Mouse (Mus musculus) intestine, embryonic 15.5 days (tissue): Measurements from ENCODE around the gene Cx3cr1. TPM values are rescaled to one million over a fixed set of nuclear protein-coding genes. Genes with fewer than 3 reads are reported as not detected.

Experiments
- ATAC-seq: fragments of 200-750 bp; cut with Nextera tagmentation; 2 replicates; pipeline ENCODE4 v1.8.0; 2017; ENCODE audit warnings: moderate TSS enrichment, moderate library complexity
- H3K27ac ChIP-seq: fragments of 300-500 bp; sonication (generic); 2 replicates; pipeline ENCODE4 v1.5.1; 2015; ENCODE audit warnings: mild to moderate bottlenecking, inconsistent platforms
- H3K27me3 ChIP-seq: fragments of 300-500 bp; sonication (generic); replicated peaks from 2 replicates; pipeline ENCODE4 v1.6.1; 2015; ENCODE audit warnings: inconsistent platforms
- H3K36me3 ChIP-seq: fragments of 300-500 bp; sonication (generic); 2 replicates; pipeline ENCODE4 v1.6.1; 2015; ENCODE audit warnings: inconsistent platforms
- H3K4me1 ChIP-seq: fragments of 300-500 bp; sonication (generic); replicated peaks from 2 replicates; pipeline ENCODE4 v1.6.1; 2015; ENCODE audit warnings: inconsistent platforms
- H3K4me2 ChIP-seq: fragments of 300-500 bp; sonication (generic); replicated peaks from 2 replicates; pipeline ENCODE4 v1.6.1; 2015; ENCODE audit warnings: mild to moderate bottlenecking, inconsistent platforms
- H3K4me3 ChIP-seq: fragments of 300-500 bp; sonication (generic); replicated peaks from 2 replicates; pipeline ENCODE4 v1.5.1; 2015; ENCODE audit warnings: inconsistent platforms
- H3K9ac ChIP-seq: fragments of 300-500 bp; sonication (generic); 2 replicates; pipeline ENCODE4 v1.6.1; 2015; ENCODE audit warnings: inconsistent platforms
- H3K9me3 ChIP-seq: fragments of 300-500 bp; sonication (generic); 2 replicates; pipeline ENCODE4 v1.6.1; 2016; ENCODE audit warnings: inconsistent platforms
- WGBS: fragments of 180-500 bp; shearing (Covaris S2); methylation state at CpG from one replicate; pipeline ENCODE4 v1.1.7; 2015; 5-methylcytosine and 5-hydroxymethylcytosine counted together
- polyA plus RNA-seq: library from polyadenylated mRNA; unstranded; fragments of >200 nt; fragmentation: Nextera tagmentation; extraction: Ambion mirVana; gene quantifications from 2 replicates; pipeline ENCODE4 v1.2.1, GENCODE M21; 2015

Cx3cr1 gene
- polyA plus RNA-seq, 1 experiment from 2014 or later: 9.6 TPM

DNA sequence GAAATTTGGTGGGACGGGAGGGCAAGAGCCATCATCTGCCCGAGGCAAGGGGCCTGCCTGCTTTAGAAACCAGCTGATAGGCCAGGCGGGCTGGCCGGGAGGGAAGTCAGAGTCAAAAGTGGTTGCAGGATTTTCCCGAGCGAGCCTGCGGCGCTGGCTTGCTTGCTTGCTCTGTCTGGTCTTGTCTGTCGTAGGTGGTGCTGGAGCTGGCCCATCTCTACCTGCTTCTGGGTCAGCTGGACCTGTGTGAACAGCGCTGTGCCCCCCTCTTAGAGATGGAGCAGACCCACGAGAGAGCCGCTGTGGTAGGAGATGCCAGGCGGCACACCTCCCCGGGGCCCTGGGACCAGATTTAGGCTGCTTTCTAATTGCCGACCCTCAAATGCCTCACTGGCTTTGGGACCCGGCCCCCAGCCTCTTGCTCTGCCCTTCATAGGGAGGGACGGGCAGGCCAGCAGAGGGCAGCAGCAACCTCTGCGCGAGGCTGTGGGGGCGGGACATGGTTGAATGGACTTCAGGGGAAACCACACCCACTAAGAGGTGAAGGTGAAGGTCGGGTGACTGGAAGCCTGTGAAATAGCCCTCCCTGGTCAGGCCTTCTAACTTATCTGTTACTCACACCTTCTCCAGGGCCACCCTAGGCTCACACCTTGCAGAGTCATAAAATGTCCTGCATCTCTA is 106.6 kb downstream of the Cx3cr1 start:
- 0 out of 2 replicates have a peak overlapping the region, but pooled peaks have one; percentile 8 for H3K9ac ChIP-seq

DNA sequence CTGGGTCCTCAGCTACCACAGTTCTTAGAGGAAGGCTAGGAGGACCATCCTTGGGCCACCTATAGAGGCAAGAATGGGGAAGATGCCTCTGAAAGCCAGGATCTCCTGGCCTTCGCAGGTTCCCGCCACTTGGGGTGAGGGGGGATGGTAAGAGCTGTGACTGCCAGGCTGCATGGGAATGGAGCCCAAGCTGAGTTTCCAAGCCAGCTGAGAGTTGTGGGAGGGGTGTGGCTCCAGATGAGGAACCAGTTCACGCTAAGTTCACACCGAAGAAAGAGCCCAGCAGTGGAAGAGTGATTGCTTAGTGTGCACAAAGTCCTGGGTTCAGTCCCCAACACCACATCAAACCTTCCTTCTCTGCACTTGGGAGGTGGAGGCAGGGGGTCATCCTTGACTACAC is 107.5 kb downstream of the Cx3cr1 start:
- Histone ChIP-seq H3K27me3 (no peaks in the 10 kb centered on the region), H3K27ac (no peak overlapping the region), H3K9ac (no peak overlapping the region), H3K9me3 (no peaks in the 10 kb centered on the region), H3K4me3 (no peak overlapping the region), H3K4me1 (peaks cover 9% of the 10 kb centered on the region), H3K4me2 (no peak overlapping the region), H3K36me3 (no peaks in the 10 kb centered on the region)
- ATAC-seq: no peak
- WGBS: 66% methylated on average over 4 of the region's 4 CpGs

More for the DNA sequence above, 106.6 kb downstream of the Cx3cr1 start:
- ATAC-seq: peak; percentile 80
- Histone ChIP-seq H3K36me3 (no peaks in the 10 kb centered on the region), H3K4me2 (peak overlapping the region; percentile 45), H3K27me3 (no peaks in the 10 kb centered on the region), H3K27ac (no peak overlapping the region), H3K4me1 (peaks cover 9% of the 10 kb centered on the region), H3K9me3 (no peaks in the 10 kb centered on the region), H3K4me3 (no peak overlapping the region)
- WGBS: 17% methylated on average over 21 of the region's 21 CpGs

DNA sequence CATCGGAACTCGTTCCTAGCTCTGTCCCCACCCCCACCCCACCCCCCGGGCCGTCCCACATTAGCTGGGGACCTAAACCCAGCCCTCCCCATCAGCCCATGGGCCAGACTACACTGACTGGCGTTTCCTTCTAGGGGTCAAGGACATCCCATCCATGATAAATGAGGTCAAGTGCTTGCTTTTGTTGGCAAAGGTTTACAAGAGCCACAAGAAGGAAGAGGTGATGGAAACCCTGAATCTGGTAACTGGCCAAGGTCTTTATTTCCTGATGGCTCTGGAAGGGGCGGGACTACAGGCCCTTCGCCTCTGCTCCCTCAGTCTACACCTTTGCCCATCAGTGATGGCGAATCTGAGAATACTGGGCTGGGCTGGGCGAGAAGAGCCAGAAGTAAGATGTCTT is 110.8 kb downstream of the Cx3cr1 start:
- ATAC-seq: no peak
- Histone ChIP-seq H3K27me3 (no peaks in the 10 kb centered on the region), H3K27ac (no peak overlapping the region), H3K36me3 (no peaks in the 10 kb centered on the region), H3K9ac (no peak overlapping the region), H3K4me2 (no peak overlapping the region), H3K4me3 (no peak overlapping the region), H3K4me1 (peaks cover 9% of the 10 kb centered on the region), H3K9me3 (no peaks in the 10 kb centered on the region)
- 75% methylated on average over 9 of the region's 9 CpGs for WGBS

DNA sequence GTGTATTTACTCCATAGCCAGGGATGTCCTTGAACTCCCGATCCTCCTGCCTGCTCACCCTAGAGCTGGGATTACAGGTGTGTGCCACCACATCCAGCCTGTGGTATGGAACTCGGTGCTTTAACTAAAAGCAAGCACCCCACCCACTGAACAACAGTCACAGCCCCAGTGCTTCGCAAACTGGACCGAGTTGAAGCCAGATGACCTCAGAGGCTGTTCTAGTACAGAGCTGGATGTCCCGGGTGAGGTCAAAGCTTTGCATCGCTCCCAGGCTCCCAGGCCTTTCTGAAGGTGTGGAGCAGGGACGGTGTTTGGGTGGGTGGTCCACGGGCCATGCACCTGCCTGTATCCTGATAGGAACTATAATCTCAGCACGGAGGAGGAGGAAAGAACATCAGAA is 118.3 kb downstream of the Cx3cr1 start:
- 81% methylated on average over 9 of the region's 9 CpGs for WGBS
- Histone ChIP-seq H3K36me3 (no peaks in the 10 kb centered on the region), H3K4me2 (no peak overlapping the region), H3K9me3 (no peaks in the 10 kb centered on the region), H3K4me1 (peaks cover 9% of the 10 kb centered on the region), H3K27ac (no peak overlapping the region), H3K4me3 (no peak overlapping the region), H3K9ac (no peak overlapping the region), H3K27me3 (no peaks in the 10 kb centered on the region)
- ATAC-seq: no peak

DNA sequence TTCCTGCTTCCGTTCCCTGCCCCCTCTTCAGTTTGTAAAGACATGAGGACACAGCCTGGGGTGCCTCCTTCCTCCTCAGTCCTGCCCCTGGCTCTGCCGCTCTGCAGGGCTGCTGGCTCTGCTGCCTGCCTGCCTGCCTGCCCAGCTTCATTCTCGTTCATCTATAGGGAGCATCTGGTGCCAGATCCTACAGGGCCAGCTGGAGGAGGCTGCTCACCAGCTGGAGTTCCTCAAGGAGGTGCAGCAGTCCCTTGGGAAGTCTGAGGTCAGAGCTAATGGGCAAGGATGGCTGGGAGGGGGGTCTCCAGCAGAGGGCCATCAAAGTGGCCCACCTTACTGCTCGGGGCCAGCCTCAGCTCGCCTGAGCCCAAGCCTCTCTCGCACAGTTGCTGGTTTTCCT is 119.2 kb downstream of the Cx3cr1 start:
- Histone ChIP-seq H3K4me1 (peaks cover 9% of the 10 kb centered on the region), H3K4me3 (no peak overlapping the region), H3K36me3 (no peaks in the 10 kb centered on the region), H3K9me3 (no peaks in the 10 kb centered on the region), H3K27me3 (no peaks in the 10 kb centered on the region), H3K27ac (no peak overlapping the region), H3K4me2 (no peak overlapping the region), H3K9ac (no peak overlapping the region)
- 37% methylated on average over 6 of the region's 6 CpGs for WGBS
- peak; percentile 51 for ATAC-seq

DNA sequence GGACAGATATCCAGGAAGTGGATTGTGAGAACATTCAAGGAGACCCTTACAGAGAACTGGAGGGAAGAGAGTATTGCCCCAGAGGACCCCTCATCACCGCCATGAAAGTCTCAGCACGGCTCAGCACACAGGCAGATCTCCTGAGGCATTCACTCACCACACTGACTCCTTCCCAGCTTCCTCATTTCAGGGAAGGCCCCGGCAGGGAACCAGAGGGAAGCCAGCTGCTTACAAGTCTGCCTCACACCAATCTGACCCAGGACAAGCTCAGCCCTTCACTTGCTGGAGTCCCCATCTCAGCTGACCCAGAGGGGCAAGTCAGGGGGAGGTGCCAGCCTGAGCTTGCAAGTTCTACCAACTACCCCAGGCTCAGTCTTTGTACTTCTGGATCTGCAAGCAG is 120.9 kb downstream of the Cx3cr1 start:
- Histone ChIP-seq H3K9me3 (no peaks in the 10 kb centered on the region), H3K27me3 (no peaks in the 10 kb centered on the region), H3K36me3 (no peaks in the 10 kb centered on the region), H3K4me3 (no peak overlapping the region), H3K9ac (no peak overlapping the region), H3K27ac (no peak overlapping the region), H3K4me2 (no peak overlapping the region), H3K4me1 (peaks cover 9% of the 10 kb centered on the region)
- WGBS: 45% methylated on average over 3 of the region's 3 CpGs
- no peak for ATAC-seq

DNA sequence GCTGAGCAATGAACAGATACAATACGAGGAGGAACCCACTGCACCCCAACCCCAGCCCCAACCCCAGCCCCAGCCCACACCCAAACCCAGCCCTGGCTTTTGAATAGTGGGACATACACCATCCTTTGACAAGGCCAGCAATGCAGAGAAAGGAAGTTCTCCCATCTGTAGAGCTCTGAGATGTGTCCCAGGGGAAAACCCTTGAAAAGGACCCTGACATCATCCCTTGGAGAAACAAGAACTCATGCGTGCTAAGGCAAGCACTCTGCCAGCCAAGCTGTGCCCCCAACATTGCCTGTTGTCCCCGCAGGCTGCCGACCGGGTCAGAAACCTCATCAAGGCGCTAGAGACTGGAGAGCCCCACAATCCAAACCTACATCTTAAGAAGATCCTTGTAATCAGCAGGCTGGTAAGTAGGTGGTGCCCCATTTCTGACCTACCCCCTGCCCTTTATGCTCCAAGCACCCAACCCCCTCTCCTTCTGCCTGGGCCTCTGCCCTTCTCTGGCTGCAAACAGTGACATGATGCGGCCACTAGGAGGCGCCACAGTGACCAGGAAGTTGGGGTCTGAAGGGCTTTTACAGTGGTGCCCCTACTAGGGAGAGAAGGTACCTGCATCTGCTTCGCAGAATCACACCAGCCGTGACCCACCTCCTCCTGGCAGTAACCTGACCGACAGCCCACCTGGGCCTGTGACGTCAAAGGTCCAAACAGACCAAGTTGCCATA is 124.3 kb downstream of the Cx3cr1 start:
- Histone ChIP-seq H3K4me3 (no peak overlapping the region), H3K27me3 (no peaks in the 10 kb centered on the region), H3K36me3 (no peaks in the 10 kb centered on the region), H3K4me2 (no peak overlapping the region), H3K27ac (no peak overlapping the region), H3K9me3 (no peaks in the 10 kb centered on the region), H3K9ac (no peak overlapping the region), H3K4me1 (peaks cover 4% of the 10 kb centered on the region)
- ATAC-seq: no peak
- WGBS: 70% methylated on average over 12 of the region's 12 CpGs

DNA sequence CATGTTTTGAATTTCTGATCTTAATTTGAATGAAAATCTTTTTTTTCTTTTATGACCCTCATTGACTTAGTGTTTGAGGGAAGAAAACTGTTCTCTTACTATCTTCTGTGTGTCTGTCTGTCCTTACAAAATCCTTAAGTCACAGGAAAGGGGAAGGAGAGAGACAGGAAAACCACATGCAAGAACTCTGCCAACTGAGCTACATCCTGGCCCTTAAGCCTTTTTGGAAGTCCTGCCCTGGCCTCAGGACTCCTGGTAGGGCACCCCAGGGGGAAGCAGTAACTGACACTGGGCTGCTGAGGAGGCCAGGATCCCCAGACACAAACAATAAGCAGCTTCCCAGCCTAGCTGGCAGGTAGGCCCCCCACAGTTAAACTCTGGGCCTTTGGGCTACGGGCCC is 126.4 kb downstream of the Cx3cr1 start:
- no peak for ATAC-seq
- Histone ChIP-seq H3K4me1 (no peaks in the 10 kb centered on the region), H3K9me3 (no peaks in the 10 kb centered on the region), H3K27ac (no peak overlapping the region), H3K9ac (no peak overlapping the region), H3K36me3 (no peaks in the 10 kb centered on the region), H3K27me3 (no peaks in the 10 kb centered on the region), H3K4me3 (no peak overlapping the region), H3K4me2 (no peak overlapping the region)
- WGBS: 67% methylated on average over 1 of the region's 1 CpGs

DNA sequence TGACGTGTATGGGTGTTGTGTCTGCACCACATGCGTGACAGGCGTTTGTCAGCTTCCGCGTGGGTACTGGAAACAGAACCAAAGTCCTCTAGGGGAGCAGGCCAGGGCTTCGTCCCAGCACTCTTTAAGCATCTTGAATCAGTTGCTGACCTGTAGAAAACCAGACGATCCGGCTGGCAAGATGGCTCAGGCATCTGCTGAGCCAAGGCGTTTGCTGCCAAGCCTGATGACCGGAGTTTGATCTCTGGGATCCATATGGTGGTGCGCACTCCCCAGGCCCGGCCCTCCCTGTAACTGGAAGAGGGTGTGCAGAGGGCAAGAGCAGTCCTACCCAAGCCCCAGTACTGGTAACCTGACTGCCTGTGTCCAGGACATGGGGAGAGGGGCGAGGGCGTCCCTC is 127.8 kb downstream of the Cx3cr1 start:
- Histone ChIP-seq H3K9me3 (no peaks in the 10 kb centered on the region), H3K9ac (no peak overlapping the region), H3K4me2 (no peak overlapping the region), H3K27ac (no peak overlapping the region), H3K4me1 (peaks cover 5% of the 10 kb centered on the region), H3K36me3 (no peaks in the 10 kb centered on the region), H3K27me3 (no peaks in the 10 kb centered on the region), H3K4me3 (no peak overlapping the region)
- WGBS: 83% methylated on average over 14 of the region's 14 CpGs
- ATAC-seq: no peak

DNA sequence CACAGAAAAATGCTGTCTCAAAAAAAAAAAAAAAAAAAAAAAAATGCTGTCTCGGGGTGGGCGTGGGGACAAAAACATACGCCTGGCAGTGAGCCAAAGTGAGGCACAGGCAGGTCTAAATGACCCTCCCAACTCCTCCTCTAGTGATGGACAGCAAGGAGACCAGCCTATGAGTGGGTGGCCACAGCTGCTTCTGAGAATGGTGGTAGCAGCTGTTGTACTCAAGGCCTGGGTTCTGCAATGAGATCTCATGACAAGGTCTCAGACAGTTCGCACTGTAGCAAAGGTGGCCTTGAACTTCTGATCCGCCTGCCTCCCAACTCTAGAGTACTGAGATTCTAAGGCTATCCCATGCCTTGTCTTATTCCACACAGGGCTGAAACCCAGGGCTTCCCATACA is 128.3 kb downstream of the Cx3cr1 start:
- 68% methylated on average over 5 of the region's 5 CpGs for WGBS
- H3K36me3 ChIP-seq: no peaks in the 10 kb centered on the region
- no peaks in the 10 kb centered on the region for H3K9me3 ChIP-seq
- H3K27me3 ChIP-seq: no peaks in the 10 kb centered on the region
- H3K9ac ChIP-seq: no peak overlapping the region
- no peak overlapping the region for H3K27ac ChIP-seq
- no peak overlapping the region for H3K4me2 ChIP-seq
- no peak overlapping the region for H3K4me3 ChIP-seq
- no peak for ATAC-seq
- peaks cover 7% of the 10 kb centered on the region for H3K4me1 ChIP-seq

DNA sequence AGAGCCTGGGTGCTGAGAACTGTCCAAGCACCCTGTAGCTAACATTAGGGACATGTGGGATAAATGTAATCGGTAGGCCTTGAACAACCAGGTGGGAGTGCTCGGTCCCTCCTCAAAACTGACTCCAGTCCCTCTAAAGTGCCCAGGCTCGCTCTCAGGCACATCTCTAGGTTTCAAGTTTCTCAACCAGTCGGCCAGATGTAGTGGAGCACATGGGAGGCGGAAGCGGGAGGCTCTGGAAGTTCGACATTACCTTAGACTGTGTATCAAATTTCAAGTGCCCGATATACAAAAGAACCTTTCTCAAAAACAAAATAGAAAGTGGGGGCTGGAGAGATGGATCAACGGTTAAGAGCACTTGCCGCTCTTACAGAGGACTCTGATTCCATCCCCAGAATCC is 130.0 kb downstream of the Cx3cr1 start:
- 56% methylated on average over 10 of the region's 10 CpGs for WGBS
- Histone ChIP-seq H3K4me3 (no peak overlapping the region), H3K27me3 (no peaks in the 10 kb centered on the region), H3K4me2 (no peak overlapping the region), H3K27ac (no peak overlapping the region), H3K9ac (no peak overlapping the region), H3K4me1 (peaks cover 10% of the 10 kb centered on the region), H3K9me3 (no peaks in the 10 kb centered on the region), H3K36me3 (no peaks in the 10 kb centered on the region)
- ATAC-seq: no peak

DNA sequence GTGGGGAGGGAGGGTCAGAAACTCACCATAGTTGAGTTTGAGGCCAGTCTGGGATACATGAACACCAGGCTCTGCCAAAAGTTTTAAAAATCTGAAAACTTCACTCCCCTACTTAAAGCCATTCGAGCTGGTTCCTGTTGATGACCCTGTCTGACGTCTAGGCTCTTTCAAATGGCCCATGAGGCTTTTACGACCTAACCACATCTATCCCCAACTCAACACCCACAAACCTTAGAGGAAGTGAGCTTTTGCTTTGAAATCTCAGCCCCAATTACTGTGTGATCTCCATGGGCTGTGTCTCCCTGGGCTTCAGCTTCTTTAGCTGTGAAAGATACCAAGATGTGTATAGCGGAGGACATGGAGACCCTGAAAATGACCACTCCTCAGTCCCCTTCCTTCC is 131.2 kb downstream of the Cx3cr1 start:
- Histone ChIP-seq H3K27me3 (no peaks in the 10 kb centered on the region), H3K9ac (no peak overlapping the region), H3K4me1 (peaks cover 16% of the 10 kb centered on the region), H3K4me3 (no peak overlapping the region), H3K36me3 (no peaks in the 10 kb centered on the region), H3K4me2 (no peak overlapping the region), H3K9me3 (no peaks in the 10 kb centered on the region), H3K27ac (no peak overlapping the region)
- no peak for ATAC-seq
- WGBS: 70% methylated on average over 4 of the region's 4 CpGs
